Mouse (Mus musculus) ES-Bruce4 (cell line): Measurements from ENCODE around the gene Llph. TPM values are rescaled to one million over a fixed set of nuclear protein-coding genes. Genes with fewer than 3 reads are reported as not detected.
A peak's percentile ranks its signal among the peaks of the same experiment; 100 is the strongest.

Experiments used
- H3K27ac ChIP-seq: 2 replicates; pipeline ENCODE4 v1.5.1; 2012; ENCODE audit warnings: low read length, inconsistent platforms; ENCODE audit not compliant: insufficient read depth
- H3K27me3 ChIP-seq: 2 replicates; pipeline ENCODE4 v1.6.1; 2012; ENCODE audit warnings: mild to moderate bottlenecking, low read length, inconsistent platforms; ENCODE audit not compliant: control insufficient read depth, poor library complexity, insufficient read depth, severe bottlenecking
- H3K36me3 ChIP-seq: 2 replicates; pipeline ENCODE4 v1.6.1; 2012; ENCODE audit warnings: inconsistent platforms, mild to moderate bottlenecking, low read length, moderate library complexity; ENCODE audit not compliant: control insufficient read depth, poor library complexity, insufficient read depth, severe bottlenecking
- H3K4me1 ChIP-seq: one replicate; pipeline ENCODE4 v1.8.1; 2011; ENCODE audit warnings: low read length; ENCODE audit not compliant: control insufficient read depth, insufficient read depth
- H3K4me3 ChIP-seq: 2 replicates; pipeline ENCODE4 v1.5.1; 2011; ENCODE audit warnings: low read depth, mild to moderate bottlenecking, low read length
- H3K9ac ChIP-seq: 2 replicates; pipeline ENCODE4 v1.6.1; 2012; ENCODE audit warnings: low read depth, mild to moderate bottlenecking, inconsistent platforms; ENCODE audit not compliant: poor library complexity, severe bottlenecking
- H3K9me3 ChIP-seq: replicated peaks from 2 replicates; pipeline ENCODE4 v1.6.1; 2012; ENCODE audit warnings: mild to moderate bottlenecking, low read length, inconsistent platforms; ENCODE audit not compliant: control insufficient read depth, poor library complexity, insufficient read depth, severe bottlenecking
- CTCF ChIP-seq: IDR thresholded peaks from one replicate; pipeline ENCODE4 v1.8.1; 2011; ENCODE audit warnings: low read depth, low read length
- EP300 ChIP-seq: IDR thresholded peaks from 2 replicates; pipeline ENCODE4 v1.6.1; 2011; ENCODE audit warnings: low read depth, low read length; ENCODE audit not compliant: insufficient read depth
- POLR2A ChIP-seq: IDR thresholded peaks from one replicate; pipeline ENCODE4 v1.8.1; 2011; ENCODE audit warnings: low read length; ENCODE audit not compliant: insufficient read depth
- polyA plus RNA-seq: library from polyadenylated mRNA; stranded (reverse); fragments of >200 nt; gene quantifications from 2 replicates; pipeline ENCODE4 v1.2.4, GENCODE M21; 2011; ENCODE audit warnings: low read depth; ENCODE audit not compliant: missing spikeins, insufficient read depth, insufficient read length

Llph gene
- polyA plus RNA-seq, 1 experiment: 62.6 TPM

GRCm38 (mm10) chr10:120202467-120203250, 24.2 kb upstream of the Llph start:
- TF ChIP-seq CTCF: no peak
- no peak for TF ChIP-seq EP300
- TF ChIP-seq POLR2A: no peak
- Histone ChIP-seq H3K36me3 (no peaks in the 10 kb centered on the region), H3K4me1 (no peaks in the 10 kb centered on the region), H3K9me3 (no peaks in the 10 kb centered on the region), H3K27ac (no peak overlapping the region), H3K27me3 (0 out of 2 replicates have a peak, but pooled peaks cover 2% of the 10 kb centered on the region), H3K4me3 (no peak overlapping the region), H3K9ac (peak overlapping the region; percentile 32; the same call in 1 of the 2 replicates)

- no peak overlapping the region for H3K9ac ChIP-seq
- no peaks in the 10 kb centered on the region for H3K4me1 ChIP-seq
- H3K27me3 ChIP-seq: 0 out of 2 replicates have a peak, but pooled peaks cover 2% of the 10 kb centered on the region
- H3K9me3 ChIP-seq: no peaks in the 10 kb centered on the region
- no peak overlapping the region for H3K27ac ChIP-seq
- TF ChIP-seq CTCF: no peak
- no peak for TF ChIP-seq EP300
- no peak for TF ChIP-seq POLR2A
- no peaks in the 10 kb centered on the region for H3K36me3 ChIP-seq
- no peak overlapping the region for H3K4me3 ChIP-seq
Observed at GRCm38 (mm10) chr10:120204591-120205210, 22.2 kb upstream of the Llph start.

GRCm38 (mm10) chr10:120208015-120208414, 18.9 kb upstream of the Llph start:
- Histone ChIP-seq H3K4me3 (no peak overlapping the region), H3K36me3 (no peaks in the 10 kb centered on the region), H3K27ac (no peak overlapping the region)

GRCm38 (mm10) chr10:120208575-120209538, 18.0 kb upstream of the Llph start:
- Histone ChIP-seq H3K9ac (peak overlapping the region; percentile 71), H3K9me3 (no peaks in the 10 kb centered on the region; the same call in 1 of the 2 replicates), H3K27ac (no peak overlapping the region), H3K4me1 (no peaks in the 10 kb centered on the region), H3K36me3 (no peaks in the 10 kb centered on the region), H3K4me3 (peak overlapping the region; percentile 85), H3K27me3 (no peaks in the 10 kb centered on the region)
- TF ChIP-seq CTCF (no peak), EP300 (0 out of 2 replicates have a peak, but pooled peaks have one; percentile 32)

More at GRCm38 (mm10) chr10:120208015-120208414, 18.9 kb upstream of the Llph start:
- no peak overlapping the region for H3K9ac ChIP-seq
- no peaks in the 10 kb centered on the region for H3K4me1 ChIP-seq
- no peaks in the 10 kb centered on the region; the same call in 1 of the 2 replicates for H3K9me3 ChIP-seq
- TF ChIP-seq CTCF: no peak
- no peak for TF ChIP-seq EP300
- no peak for TF ChIP-seq POLR2A
- H3K27me3 ChIP-seq: no peaks in the 10 kb centered on the region

GRCm38 (mm10) chr10:120209539-120209925, 17.3 kb upstream of the Llph start:
- Histone ChIP-seq H3K9ac (peak overlapping the region; percentile 71; the same call in 1 of the 2 replicates), H3K27ac (no peak overlapping the region), H3K9me3 (no peaks in the 10 kb centered on the region; the same call in 1 of the 2 replicates), H3K36me3 (no peaks in the 10 kb centered on the region), H3K4me1 (no peaks in the 10 kb centered on the region), H3K4me3 (no peak overlapping the region), H3K27me3 (no peaks in the 10 kb centered on the region)
- TF ChIP-seq POLR2A: no peak
- no peak for TF ChIP-seq CTCF
- TF ChIP-seq EP300: no peak
